Mouse (Mus musculus): ENCODE data around the gene Arid1a. TPM values are rescaled to one million over a fixed set of nuclear protein-coding genes. Genes with fewer than 3 reads are reported as not detected.

The Arid1a gene
- total RNA-seq (2021): 10 to 100 TPM; 81.2 to 83.2 TPM
- long read RNA-seq, full-length matches to known transcripts: 3 of 60 reads
- long read RNA-seq, partial matches to known transcripts: 43 of 60 reads
- long read RNA-seq, other reads (novel, unspliced or antisense): 14 of 60 reads

DNA sequence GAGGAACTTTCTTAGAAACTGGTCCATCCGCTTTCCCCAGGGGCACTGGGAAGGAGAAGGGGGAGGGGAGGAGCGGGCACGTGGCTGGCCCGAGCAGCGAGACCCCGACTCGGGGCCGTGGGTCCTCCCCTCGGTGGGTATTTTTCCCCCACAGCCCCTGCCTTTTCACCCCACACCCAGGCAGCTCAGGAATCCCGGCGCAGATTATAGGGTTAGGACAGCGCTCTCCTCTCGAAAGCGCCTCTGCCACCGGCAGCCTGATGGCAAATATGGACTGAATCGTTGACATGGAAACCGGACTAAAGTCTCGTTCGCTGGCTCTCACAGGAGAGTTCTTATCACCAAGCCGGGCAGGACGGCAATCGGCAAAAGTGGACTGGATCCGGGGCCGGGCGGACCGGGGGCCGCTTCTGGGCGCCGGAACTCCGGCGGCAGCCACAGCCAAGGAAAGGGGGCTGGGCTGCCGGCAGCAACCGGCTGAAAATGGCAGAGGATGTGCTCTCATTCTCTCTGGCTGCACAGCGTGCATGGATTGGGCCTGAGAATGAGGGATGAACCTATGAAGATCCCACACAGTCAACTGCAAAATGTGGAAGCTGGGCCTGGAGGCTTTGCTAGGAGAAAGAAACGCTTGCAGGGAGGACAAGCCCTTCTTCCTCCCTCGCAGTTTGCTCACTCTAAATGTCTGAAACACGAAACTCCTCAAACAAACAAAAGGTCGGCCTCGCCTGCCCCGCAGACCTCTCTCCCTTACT, at the start of gene Arid1a:
TSS of gene Arid1a (minus strand) at position 256 of the 755 bp plus-strand sequence.
- peak; percentile 94 to 95 for DNase-seq (ENCODE audit: low spot score in 2 of 2)

DNA sequence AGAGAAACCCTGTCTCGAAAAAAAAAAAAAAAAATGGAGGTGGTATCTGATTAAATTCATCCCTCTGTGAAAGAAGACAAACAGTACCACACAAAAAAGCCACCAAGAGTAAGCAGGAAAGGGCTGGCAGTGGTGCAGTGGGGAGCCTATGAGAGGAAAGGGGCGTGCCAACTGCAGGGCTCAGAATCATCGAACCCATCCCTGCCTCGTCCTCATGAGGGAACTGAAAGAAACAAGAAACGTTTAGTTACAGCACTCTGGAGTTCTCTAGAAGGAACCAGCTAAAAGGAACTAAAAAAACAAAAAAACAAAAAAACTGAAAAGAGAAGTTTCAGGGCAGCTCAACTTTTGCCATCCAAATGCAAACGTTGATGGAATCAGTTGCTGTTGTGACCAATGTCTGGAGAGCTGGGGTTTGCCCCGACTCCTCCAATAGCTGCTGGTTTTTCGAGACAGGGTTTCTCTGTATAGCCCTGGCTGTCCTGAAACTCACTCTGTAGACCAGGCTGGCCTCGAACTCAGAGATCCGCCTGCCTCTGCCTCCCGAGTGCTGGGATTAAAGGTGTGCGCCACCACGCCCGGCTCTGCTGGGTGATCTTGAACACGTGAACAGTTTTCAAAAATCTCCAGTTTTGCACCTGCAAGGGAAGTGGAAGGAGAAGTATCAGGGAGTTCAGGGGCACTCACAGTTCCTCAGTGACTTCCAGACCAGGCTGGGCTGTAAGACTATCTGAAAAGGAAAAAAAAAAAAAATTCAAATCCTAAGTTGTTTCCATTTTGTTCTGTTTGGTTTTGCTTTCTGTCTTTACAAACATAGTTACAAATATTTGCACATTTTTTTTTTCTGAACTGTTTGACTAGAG, 48.1 kb upstream of the Arid1a start:
- no peak for DNase-seq (ENCODE audit: low spot score in 2 of 2)

GRCm38 (mm10) chr4:133800589-133800988, 44.0 kb upstream of the Arid1a start:
- DNase-seq (ENCODE audit: low spot score in 2 of 2): no peak

DNA sequence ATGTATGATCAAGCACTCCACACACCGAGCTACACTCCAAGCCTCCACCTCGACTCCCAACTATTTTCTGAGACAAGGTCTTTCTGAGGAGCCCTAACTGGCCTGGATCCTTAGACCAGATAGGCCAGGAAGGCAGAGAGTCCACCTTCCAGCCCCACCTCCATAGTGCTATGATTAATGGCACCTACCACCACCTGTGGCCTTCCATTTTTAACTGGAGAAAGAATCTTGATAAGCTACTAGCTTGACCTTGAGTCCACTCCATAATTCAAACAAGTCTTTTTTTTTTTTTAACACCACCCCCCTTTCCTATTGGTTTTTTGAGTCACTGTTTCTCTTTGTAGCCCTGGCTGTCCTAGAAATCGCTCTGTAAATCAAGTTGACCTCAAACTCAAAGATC, 36.7 kb upstream of the Arid1a start:
- no peak for DNase-seq (ENCODE audit: low spot score in 2 of 2)

GRCm38 (mm10) chr4:133774570-133775554, 18.3 kb upstream of the Arid1a start:
- peak in 1 of 2 experiments; percentile 81 for DNase-seq (ENCODE audit: low spot score in 2 of 2)

DNA sequence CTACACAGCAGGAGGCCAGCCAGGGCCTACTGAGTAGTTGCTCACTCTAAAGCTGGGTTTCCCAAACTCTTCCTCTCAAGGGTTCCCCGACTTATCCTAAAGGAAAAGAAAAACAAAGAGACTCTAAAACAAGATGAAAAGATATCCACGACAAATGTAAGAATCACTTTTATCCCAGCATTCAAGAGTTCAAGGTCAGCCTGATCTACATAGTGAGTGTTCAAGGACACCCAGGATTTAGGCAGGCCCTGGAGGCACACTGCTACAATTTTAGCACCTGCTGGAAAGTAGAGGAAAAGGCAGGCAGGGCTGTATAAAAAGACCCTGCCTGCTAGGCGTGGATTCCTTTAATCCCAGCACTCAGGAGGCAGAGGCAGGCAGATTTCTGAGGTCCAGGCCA, 12.6 kb upstream of the Arid1a start:
- DNase-seq (ENCODE audit: low spot score in 2 of 2): no peak

GRCm38 (mm10) chr4:133763112-133763511, 6.5 kb upstream of the Arid1a start:
- DNase-seq (ENCODE audit: low spot score in 2 of 2): no peak

DNA sequence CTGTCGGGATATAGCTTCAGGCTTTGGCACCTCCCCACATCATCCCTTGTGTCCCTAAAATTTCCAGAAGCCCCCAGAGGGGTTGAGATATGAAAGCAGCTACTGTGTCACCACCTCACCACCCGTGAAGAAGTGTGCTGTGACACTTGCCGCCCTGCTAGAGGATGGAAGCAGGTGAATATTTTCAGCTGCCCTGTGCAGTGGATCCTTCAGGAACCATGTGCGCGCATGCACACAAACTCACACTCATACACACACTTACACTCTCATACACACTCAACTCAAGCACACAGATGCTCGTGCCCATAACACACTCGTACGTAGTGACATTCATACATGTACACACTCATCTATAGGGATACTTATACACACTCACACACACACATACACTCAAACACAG, 3.1 kb upstream of the Arid1a start:
- no peak for DNase-seq (ENCODE audit: low spot score in 2 of 2)

DNA sequence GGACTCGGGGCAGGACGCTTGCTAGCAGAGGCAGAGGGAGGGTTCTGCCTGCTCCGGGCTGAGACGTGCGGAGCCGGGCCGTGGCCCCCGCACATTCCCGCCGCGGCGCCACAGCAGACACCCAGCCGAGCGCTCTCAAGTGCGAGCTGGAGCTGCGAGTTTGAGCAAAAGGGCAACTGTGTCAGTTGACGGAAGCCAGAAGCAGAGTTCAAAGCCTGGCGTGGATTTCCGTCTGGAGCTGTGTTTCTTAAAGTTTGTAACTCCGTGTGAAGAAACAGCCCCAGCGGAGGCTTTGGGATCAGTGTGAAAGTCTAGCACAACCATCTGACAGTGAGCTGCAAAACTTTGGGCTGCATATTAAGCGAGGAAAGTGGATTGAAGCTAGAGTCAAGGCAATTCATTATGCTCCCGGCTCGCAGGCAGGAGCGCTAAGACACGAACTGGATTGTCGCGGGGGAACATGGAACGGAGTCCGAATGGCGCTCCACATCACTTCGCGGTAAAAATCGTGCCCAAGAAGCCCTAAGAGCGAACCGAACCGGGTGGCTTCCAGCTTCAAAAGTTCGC, 783 bp upstream of the Arid1a start:
- DNase-seq (ENCODE audit: low spot score in 2 of 2): peak; percentile 80 to 89

DNA sequence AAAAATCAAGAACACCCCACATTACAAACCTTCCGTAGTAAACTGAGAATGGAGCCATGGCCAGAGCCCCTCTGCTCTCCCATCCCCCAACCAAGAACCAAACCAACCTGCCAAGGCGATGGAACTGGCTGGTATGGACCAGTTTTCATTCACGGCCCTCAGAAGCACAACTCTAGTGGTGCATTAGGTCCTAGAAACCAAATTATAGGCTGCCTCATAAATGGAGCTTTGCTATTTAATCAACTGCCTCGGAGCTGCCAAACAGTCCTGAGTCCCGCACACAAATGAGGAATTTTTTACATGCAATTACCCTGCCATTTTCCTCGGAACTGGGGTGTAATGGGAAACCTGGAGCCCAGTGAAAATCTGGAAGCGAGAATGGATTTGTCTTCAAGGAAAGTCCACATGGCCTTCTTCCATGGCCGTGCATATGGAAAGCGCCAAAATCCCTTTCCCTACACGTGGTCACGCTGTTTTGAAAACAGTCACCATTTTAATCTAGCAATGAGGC, 653 bp downstream of the Arid1a start:
- DNase-seq (ENCODE audit: low spot score in 2 of 2): no peak

DNA sequence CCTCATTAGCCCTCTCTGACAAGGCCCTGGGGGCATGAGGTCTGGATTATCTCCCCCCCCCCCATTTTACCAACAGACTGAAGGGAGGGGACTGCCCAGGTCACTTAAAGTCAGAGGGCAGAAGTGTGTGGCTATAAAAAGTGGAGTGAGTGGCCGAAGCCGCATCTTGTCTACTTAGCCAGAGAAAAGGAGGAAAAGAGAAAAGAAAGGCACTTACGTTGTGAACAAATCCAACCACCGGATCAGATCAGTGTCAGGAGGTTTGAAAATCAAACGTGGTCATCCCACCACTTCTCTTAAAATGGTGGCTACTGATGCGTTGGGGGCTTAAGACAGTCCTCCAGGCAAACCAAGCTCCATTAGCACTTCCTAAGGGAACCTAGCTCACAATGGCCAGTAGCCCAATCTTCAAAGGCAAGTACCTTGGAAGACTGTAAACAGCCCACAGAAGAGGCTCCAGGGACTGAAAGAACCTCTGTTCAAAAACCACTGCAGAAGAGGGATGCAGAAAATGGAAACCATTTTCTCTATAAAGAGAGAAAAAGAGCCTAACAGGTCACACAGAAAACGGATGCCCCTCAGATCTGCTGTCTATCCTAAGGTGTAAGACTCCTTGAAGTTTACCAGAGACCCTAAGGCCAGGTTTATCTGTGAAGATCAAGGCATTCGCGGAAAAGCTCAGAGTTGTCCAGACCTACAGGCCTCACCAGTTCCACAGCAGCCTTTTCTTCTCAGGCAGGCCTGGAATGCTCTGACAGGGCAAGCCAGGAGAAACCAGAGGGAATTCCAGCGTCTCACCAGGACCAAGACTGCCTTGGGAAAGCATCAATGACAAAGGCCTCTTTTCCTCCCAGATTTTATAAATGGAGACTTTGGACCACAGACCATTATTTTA, 1.5 kb downstream of the Arid1a start:
- no peak for DNase-seq (ENCODE audit: low spot score in 2 of 2)

- DNase-seq (ENCODE audit: low spot score in 2 of 2): peak; percentile 99 to 100
These were observed 2.3 kb downstream of the Arid1a start for GRCm38 (mm10) chr4:133754238-133754637.

- peak; percentile 39 to 60 for DNase-seq (ENCODE audit: low spot score in 2 of 2)
These were observed 3.0 kb downstream of the Arid1a start for GRCm38 (mm10) chr4:133753375-133754190.

DNA sequence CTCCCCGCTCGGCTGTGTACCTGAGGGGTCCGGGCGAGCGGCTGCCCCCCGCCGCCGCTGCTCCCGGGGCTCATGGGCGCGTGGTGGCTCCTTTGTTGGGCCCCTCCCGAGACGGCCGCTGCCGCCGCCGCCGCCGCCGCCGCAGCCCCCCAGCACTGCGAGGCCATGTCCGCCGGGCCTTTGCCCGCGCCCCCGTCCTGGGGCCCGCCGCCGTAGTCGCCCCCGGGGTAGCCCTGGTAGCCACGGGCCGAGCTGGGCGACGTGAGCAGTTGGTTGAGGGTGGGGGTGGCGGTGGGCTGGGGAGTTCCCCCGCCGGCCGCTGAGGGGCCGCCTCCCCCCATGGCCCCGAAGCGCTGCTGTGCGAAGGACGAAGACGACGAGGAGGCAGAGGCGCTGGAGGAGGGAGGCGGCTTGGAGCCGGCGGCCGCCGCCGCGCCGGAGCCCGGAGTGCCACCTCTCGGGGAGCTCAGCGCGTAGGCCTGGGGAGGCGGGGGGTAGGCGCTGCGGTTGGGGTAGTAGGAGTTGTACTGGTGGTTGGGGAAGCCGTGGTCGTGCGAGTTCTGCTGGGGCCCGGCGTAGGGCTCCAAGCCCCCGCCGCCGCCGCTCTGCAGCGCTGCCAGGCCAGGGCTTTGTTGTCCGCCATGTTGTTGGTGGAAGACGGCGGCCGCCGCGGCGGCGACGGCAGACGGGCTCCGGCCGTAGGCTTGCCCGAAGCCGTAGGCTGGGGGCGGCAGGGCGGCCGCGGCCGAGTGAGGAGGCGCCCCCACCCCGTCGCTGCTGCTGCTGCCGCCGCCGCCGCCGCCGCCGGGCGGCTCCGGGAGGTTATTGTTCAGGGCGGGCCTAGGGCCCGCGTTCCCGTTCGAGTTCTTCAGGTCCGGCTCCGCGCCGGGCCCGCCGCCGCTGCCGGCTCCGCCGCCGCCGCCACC, 3.9 kb downstream of the Arid1a start:
- no peak for DNase-seq (ENCODE audit: low spot score in 2 of 2)

DNA sequence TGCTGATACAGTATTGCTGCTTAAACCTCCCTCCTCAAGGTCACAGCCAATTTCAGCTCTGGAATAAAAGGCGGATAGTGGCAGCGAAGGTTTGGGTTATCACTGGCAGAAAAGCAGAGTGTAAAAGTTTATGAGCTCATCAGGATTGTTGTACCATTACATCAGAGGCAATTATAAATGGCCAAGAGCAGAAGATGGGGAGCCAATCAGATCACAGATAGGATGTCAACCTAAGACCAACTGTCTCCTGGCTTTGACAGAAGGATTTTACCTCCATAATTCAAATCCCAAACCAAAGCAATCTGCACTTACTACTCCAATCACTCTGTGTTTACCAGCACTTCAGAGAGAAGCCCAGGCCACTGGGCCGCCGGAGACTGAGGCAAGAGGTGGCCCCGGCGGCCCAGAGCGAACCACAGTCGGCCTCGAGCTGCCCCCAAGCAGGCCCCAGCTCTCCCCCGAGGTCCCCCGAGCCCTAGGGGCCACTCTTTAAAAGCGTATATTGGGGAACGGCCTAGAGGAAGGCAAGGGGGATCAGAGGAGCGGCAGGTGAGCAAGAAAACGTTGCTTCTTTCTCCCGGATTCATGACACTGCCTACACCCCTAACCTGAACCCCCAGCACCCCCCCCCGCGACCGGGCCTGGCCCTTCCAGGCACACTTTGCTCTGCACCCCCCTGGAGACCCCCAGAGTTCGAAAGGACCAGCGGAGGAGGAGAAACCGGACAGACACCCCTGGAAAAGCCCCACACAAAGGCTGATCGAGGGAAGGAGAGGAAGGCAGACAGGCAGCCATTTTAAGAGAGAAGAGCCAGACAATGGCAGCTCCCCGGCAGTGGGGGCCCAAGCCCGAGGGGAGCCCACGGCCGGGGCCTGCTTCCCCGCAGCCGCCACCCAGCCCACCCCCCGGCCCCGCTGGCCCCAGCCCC, 4.8 kb downstream of the Arid1a start:
- peak; percentile 47 to 77 for DNase-seq (ENCODE audit: low spot score in 2 of 2)

DNA sequence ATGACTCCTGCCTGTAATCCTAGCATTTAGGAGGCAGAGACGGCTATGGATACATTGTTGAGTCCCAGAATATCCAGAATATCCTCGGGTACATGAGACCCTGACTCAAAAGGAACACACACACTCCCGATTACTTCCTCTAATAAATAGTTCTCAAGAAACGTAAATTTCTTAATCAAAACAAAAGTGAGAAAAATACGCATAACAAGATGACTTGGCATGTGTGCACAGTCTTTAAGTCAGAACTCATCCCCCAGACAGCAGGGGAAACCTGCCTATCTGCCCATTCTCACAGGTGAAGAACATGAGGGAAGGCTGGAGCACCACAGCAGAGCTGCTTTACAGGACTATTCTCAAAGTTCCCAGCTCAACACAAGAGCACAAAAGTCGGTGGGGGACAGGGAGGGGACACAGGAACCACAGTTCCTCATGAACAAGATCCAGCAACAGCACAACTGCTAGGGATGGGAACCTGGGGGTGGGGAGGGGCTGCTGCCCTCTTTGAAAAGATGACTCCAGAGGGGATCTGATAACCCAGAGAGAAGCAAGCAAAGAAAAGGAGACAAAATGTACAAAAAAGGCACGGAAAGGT, 6.3 kb downstream of the Arid1a start:
- no peak for DNase-seq (ENCODE audit: low spot score in 2 of 2)

All from layer of hippocampus, adult 18-20 months (tissue).